Mouse (Mus musculus): Measurements from ENCODE around the gene Wdr19.

Wdr19 gene

GRCm38 (mm10) chr5:65305516-65305915 lies 106.0 kb downstream of the Wdr19 start:
- no peak for DNase-seq

- DNase-seq, result no peak
Measured at GRCm38 (mm10) chr5:65308208-65308607, 108.7 kb downstream of the Wdr19 start.

GRCm38 (mm10) chr5:65308866-65309265 lies 109.4 kb downstream of the Wdr19 start:
- DNase-seq, result no peak
